Mouse (Mus musculus) olfactory bulb, adult 2 months (tissue): ENCODE data around the gene Pds5b.

ENCODE experiments used
- CTCF ChIP-seq: fragments of 200-500 bp; IDR thresholded peaks from 2 replicates; pipeline ENCODE4 v1.5.1; 2012; ENCODE audit warnings: low read depth, mild to moderate bottlenecking, low read length, moderate library complexity; ENCODE audit not compliant: insufficient read depth
- POLR2A ChIP-seq: fragments of 200-500 bp; IDR thresholded peaks from 2 replicates; pipeline ENCODE4 v1.6.1; 2012; ENCODE audit warnings: mild to moderate bottlenecking, low read depth, low read length, moderate library complexity; ENCODE audit not compliant: insufficient read depth

- TF ChIP-seq POLR2A: no peak
- TF ChIP-seq CTCF: no peak
These were observed 156.0 kb downstream of the Pds5b start for GRCm38 (mm10) chr5:150829499-150829898.
